ENCODE assay signal across 8 mouse cellular contexts in genomic region chr4:33248915-33249314, GRCm38 (mm10). TPM values are rescaled to one million over a fixed set of nuclear protein-coding genes. Genes with fewer than 3 reads are reported as not detected.
DNase-seq lines count a peak whose midpoint lies in the region; ATAC-seq and TF ChIP-seq lines count a peak whose summit lies in the region.

No protein-coding gene starts in this region.

- no peaks in the 10 kb centered on the region for H3K27me3 ChIP-seq in thymus, adult 2 months (ENCODE audit: control insufficient read depth, insufficient read depth, low read length)
- H3K27me3 ChIP-seq in midbrain, embryonic 16.5 days (ENCODE audit: control insufficient read depth, insufficient read depth, low read depth, low read length) = no peaks in the 10 kb centered on the region

- H3K4me1 ChIP-seq in thymus, adult 2 months (replicated peaks; ENCODE audit: control insufficient read depth, insufficient read depth, low read length) = peaks cover 9% of the 10 kb centered on the region; the same call in 1 of the 2 replicates
- peaks cover 16% of the 10 kb centered on the region for H3K4me1 ChIP-seq in midbrain, embryonic 16.5 days (ENCODE audit: control insufficient read depth, insufficient read depth, low read length)

- no peak for ATAC-seq in midbrain, embryonic 16.5 days

- no peaks in the 10 kb centered on the region for H3K9me3 ChIP-seq in midbrain, embryonic 16.5 days (replicated peaks; ENCODE audit: control insufficient read depth, low read length, poor library complexity, severe bottlenecking)

- peak overlapping the region; percentile 60 for H3K9ac ChIP-seq in midbrain, embryonic 16.5 days (ENCODE audit: low read depth, low read length)

- no peak for TF ChIP-seq POLR2A in thymus, adult 2 months (IDR thresholded peaks at IDR 0.05; ENCODE audit: control insufficient read depth, extremely low read depth, insufficient read depth, low read length, poor library complexity)

- under 1% methylated on average over 4 of the region's 4 CpGs for WGBS in thymus, adult 2 months
- WGBS in midbrain, embryonic 16.5 days = 2% methylated on average over 4 of the region's 4 CpGs

- TF ChIP-seq CTCF in thymus, adult 2 months (IDR thresholded peaks at IDR 0.05; ENCODE audit: borderline replicate concordance, control insufficient read depth, extremely low read depth, insufficient read depth, low read length, poor library complexity) = no peak

- H3K36me3 ChIP-seq in thymus, adult 2 months (ENCODE audit: control insufficient read depth, insufficient read depth, low read length) = peaks cover 24% of the 10 kb centered on the region
- H3K36me3 ChIP-seq in midbrain, embryonic 16.5 days (ENCODE audit: control insufficient read depth, insufficient read depth, low read length) = peaks cover 16% of the 10 kb centered on the region

- peak overlapping the region; percentile 83 for H3K27ac ChIP-seq in thymus, adult 2 months (ENCODE audit: control insufficient read depth, insufficient read depth, low read length)
- H3K27ac ChIP-seq in midbrain, embryonic 16.5 days (ENCODE audit: low read length) = peak overlapping the region; percentile 99

- H3K4me2 ChIP-seq in midbrain, embryonic 16.5 days (ENCODE audit: low read length) = peak overlapping the region; percentile 50

- H3K4me3 ChIP-seq in thymus, adult 2 months (ENCODE audit: control insufficient read depth, insufficient read depth, low read length) = 0 out of 2 replicates have a peak overlapping the region, but pooled peaks have one; percentile 9
- H3K4me3 ChIP-seq in midbrain, embryonic 16.5 days (ENCODE audit: low read depth, low read length) = peak overlapping the region; percentile 97

- peak; percentile 43 for DNase-seq in cerebellum, adult 11-12 months
- DNase-seq in cerebellum, adult 9-10 months = no peak
- DNase-seq in thymus, adult 2 months = peak; percentile 29
- no peak for DNase-seq in thymus, postnatal 25 days
- peak; percentile 70 for DNase-seq in kidney, adult 9 months
- DNase-seq in spleen, adult 18-20 months = no peak
- DNase-seq in ovary, postnatal 10 days (ENCODE audit: low spot score) = no peak

RNA-seq across cellular contexts. Expression of gene Srsf12, which starts 40.1 kb away (rescaled TPM):
- 1.8 and 1.9 TPM in 2 replicates for polyA plus RNA-seq in thymus, adult 2 months (2012; rRNA removed)
- polyA plus RNA-seq in midbrain, embryonic 16.5 days (2015; fragmentation: Nextera tagmentation; extraction: Ambion mirVana) = 73.3 and 82.4 TPM in 2 replicates

RNA-seq across cellular contexts. Expression of gene Pnrc1, which starts 41.0 kb away (rescaled TPM):
- 250 and 410 TPM in 2 replicates for polyA plus RNA-seq in thymus, adult 2 months (2012; rRNA removed)
- 48.7 and 53.2 TPM in 2 replicates for polyA plus RNA-seq in midbrain, embryonic 16.5 days (2015; fragmentation: Nextera tagmentation; extraction: Ambion mirVana)

RNA-seq across cellular contexts. Expression of gene Pm20d2, which starts 59.4 kb away (rescaled TPM):
- 1.4 and 2.9 TPM in 2 replicates for polyA plus RNA-seq in thymus, adult 2 months (2012; rRNA removed)
- polyA plus RNA-seq in midbrain, embryonic 16.5 days (2015; fragmentation: Nextera tagmentation; extraction: Ambion mirVana) = 1.9 and 2.0 TPM in 2 replicates

Comparison
In these comparisons a context has a peak if more than half of its experiments do, and no peak if none do; other contexts are left out.
1. DNase-seq: peak in cerebellum, adult 11-12 months (single experiment), thymus, adult 2 months (single experiment) and kidney, adult 9 months (single experiment); none in cerebellum, adult 9-10 months (single experiment), thymus, postnatal 25 days (single experiment), spleen, adult 18-20 months (0 of 2) and ovary, postnatal 10 days (single experiment).
2. RNA of gene Srsf12, which starts 40.1 kb away (polyA plus RNA-seq): 73.3 to 82.4 TPM in midbrain, embryonic 16.5 days; 1.8 to 1.9 TPM in thymus, adult 2 months; every median in the first group is over 10 times any median in the second.